Mouse (Mus musculus) cerebellum, adult 18-20 months (tissue): Measurements from ENCODE around the gene Tcp10c.
A peak's percentile ranks its signal among the peaks of the same experiment; 100 is the strongest.
"Not testable (repeated sequence)": the region's sequence is repeated elsewhere in the genome, so short reads cannot be mapped to it uniquely, and the experiment has no call there.

Experiments
- DNase-seq, 2 experiments: peaks; one replicate each; pipeline ENCODE4 v3.0.0; 2021

Tcp10c gene

GRCm38 (mm10) chr17:13354521-13354920 lies at the start of gene Tcp10c:
Gene Tcp10c (plus strand): TSS chr17:13354572.
- not testable (repeated sequence) for DNase-seq

GRCm38 (mm10) chr17:13307852-13308251 lies 46.5 kb upstream of the Tcp10c start:
- DNase-seq = peak in 1 of 2 experiments; percentile 11

GRCm38 (mm10) chr17:13308344-13308743 lies 46.0 kb upstream of the Tcp10c start:
- DNase-seq = not testable (repeated sequence)

- not testable (repeated sequence) for DNase-seq
Observed at GRCm38 (mm10) chr17:13308746-13309145, 45.6 kb upstream of the Tcp10c start.

GRCm38 (mm10) chr17:13309182-13309631 lies 45.2 kb upstream of the Tcp10c start:
- DNase-seq = not testable (repeated sequence)

- not testable (repeated sequence) for DNase-seq
Observed at GRCm38 (mm10) chr17:13329967-13330366, 24.4 kb upstream of the Tcp10c start.

GRCm38 (mm10) chr17:13331179-13331578 lies 23.2 kb upstream of the Tcp10c start:
- DNase-seq = not testable (repeated sequence)

GRCm38 (mm10) chr17:13332496-13332895 lies 21.9 kb upstream of the Tcp10c start:
- not testable (repeated sequence) for DNase-seq

- DNase-seq = peak; percentile 36 to 40
Observed at GRCm38 (mm10) chr17:13336979-13337749, 17.2 kb upstream of the Tcp10c start.

GRCm38 (mm10) chr17:13337931-13338330 lies 16.4 kb upstream of the Tcp10c start:
- DNase-seq = not testable (repeated sequence)

- not testable (repeated sequence) for DNase-seq
Observed at GRCm38 (mm10) chr17:13340071-13340470, 14.3 kb upstream of the Tcp10c start.

GRCm38 (mm10) chr17:13345923-13346322 lies 8.4 kb upstream of the Tcp10c start:
- not testable (repeated sequence) for DNase-seq

- DNase-seq = not testable (repeated sequence)
Observed at GRCm38 (mm10) chr17:13349563-13349962, 4.8 kb upstream of the Tcp10c start.

GRCm38 (mm10) chr17:13353249-13353648 lies 1.1 kb upstream of the Tcp10c start:
- not testable (repeated sequence) for DNase-seq

GRCm38 (mm10) chr17:13362489-13362888 lies 8.1 kb downstream of the Tcp10c start:
- not testable (repeated sequence) for DNase-seq

- not testable (repeated sequence) for DNase-seq
Observed at GRCm38 (mm10) chr17:13363773-13364172, 9.4 kb downstream of the Tcp10c start.

- not testable (repeated sequence) for DNase-seq
Observed at GRCm38 (mm10) chr17:13364196-13364595, 9.8 kb downstream of the Tcp10c start.

- not testable (repeated sequence) for DNase-seq
Observed at GRCm38 (mm10) chr17:13367181-13367580, 12.8 kb downstream of the Tcp10c start.

- not testable (repeated sequence) for DNase-seq
Observed at GRCm38 (mm10) chr17:13368658-13369057, 14.3 kb downstream of the Tcp10c start.

- not testable (repeated sequence) for DNase-seq
Observed at GRCm38 (mm10) chr17:13370746-13371145, 16.4 kb downstream of the Tcp10c start.

- DNase-seq = not testable (repeated sequence)
Observed at GRCm38 (mm10) chr17:13378341-13378740, 24.0 kb downstream of the Tcp10c start.

GRCm38 (mm10) chr17:13379951-13380615 lies 25.7 kb downstream of the Tcp10c start:
- DNase-seq = not testable (repeated sequence)

GRCm38 (mm10) chr17:13381286-13381685 lies 26.9 kb downstream of the Tcp10c start:
- DNase-seq = not testable (repeated sequence)

GRCm38 (mm10) chr17:13391020-13391419 lies 36.6 kb downstream of the Tcp10c start:
- DNase-seq = not testable (repeated sequence)
